Mouse (Mus musculus) stomach, embryonic 16.5 days (tissue): ENCODE data around the gene Zfp800. TPM values are rescaled to one million over a fixed set of nuclear protein-coding genes. Genes with fewer than 3 reads are reported as not detected.
A peak's percentile ranks its signal among the peaks of the same experiment; 100 is the strongest.

Experiments used
- ATAC-seq: fragments of 200-750 bp; cut with Nextera tagmentation; 2 replicates; pipeline ENCODE4 v1.8.0; 2017; ENCODE audit warnings: moderate number of reproducible peaks, moderate TSS enrichment; ENCODE audit not compliant: insufficient read depth, low FRiP score
- H3K27ac ChIP-seq: fragments of 300-500 bp; sonication (generic); 2 replicates; pipeline ENCODE4 v1.5.1; 2014; ENCODE audit warnings: low read length
- H3K27me3 ChIP-seq: fragments of 300-500 bp; sonication (generic); 2 replicates; pipeline ENCODE4 v1.6.1; 2014; ENCODE audit warnings: low read length, control low read depth, mixed read lengths; ENCODE audit not compliant: control insufficient read depth, insufficient read depth
- H3K36me3 ChIP-seq: fragments of 300-500 bp; sonication (generic); 2 replicates; pipeline ENCODE4 v1.6.1; 2014; ENCODE audit warnings: low read length; ENCODE audit not compliant: control insufficient read depth, insufficient read depth
- H3K4me1 ChIP-seq: fragments of 300-500 bp; sonication (generic); 2 replicates; pipeline ENCODE4 v1.6.1; 2014; ENCODE audit warnings: low read length, control low read depth, mixed read lengths; ENCODE audit not compliant: control insufficient read depth, insufficient read depth
- H3K4me2 ChIP-seq: fragments of 300-500 bp; sonication (generic); 2 replicates; pipeline ENCODE4 v1.6.1; 2014; ENCODE audit warnings: low read depth, low read length, mixed read lengths
- H3K4me3 ChIP-seq: fragments of 300-500 bp; sonication (generic); replicated peaks from 2 replicates; pipeline ENCODE4 v1.5.1; 2014; ENCODE audit warnings: mild to moderate bottlenecking, low read length
- H3K9ac ChIP-seq: fragments of 300-500 bp; sonication (generic); 2 replicates; pipeline ENCODE4 v1.6.1; 2014; ENCODE audit warnings: low read length
- H3K9me3 ChIP-seq: fragments of 300-500 bp; sonication (generic); replicated peaks from 2 replicates; pipeline ENCODE4 v1.6.1; 2016; ENCODE audit warnings: low read length, control low read depth; ENCODE audit not compliant: control insufficient read depth
- WGBS: fragments of 180-500 bp; shearing (Covaris S2); extraction: QIAGEN DNeasy Blood & Tissue Kit; methylation state at CpG from one replicate; pipeline ENCODE4 v1.1.7; 2014; 5-methylcytosine and 5-hydroxymethylcytosine counted together
- polyA plus RNA-seq: library from polyadenylated mRNA; unstranded; fragments of >200 nt; fragmentation: Nextera tagmentation; extraction: Ambion mirVana; gene quantifications from 2 replicates; pipeline ENCODE4 v1.2.1, GENCODE M21; 2015

The Zfp800 gene
- polyA plus RNA-seq, 1 experiment from 2014 or later = 17.6 TPM

- peak; percentile 74 for ATAC-seq
- Histone ChIP-seq H3K27me3 (no peaks in the 10 kb centered on the region), H3K4me1 (peaks cover 26% of the 10 kb centered on the region), H3K4me3 (peak within 1 kb of the TSS; percentile 72), H3K27ac (peak within 1 kb of the TSS; percentile 77), H3K9me3 (no peaks in the 10 kb centered on the region), H3K36me3 (peaks cover 13% of the 10 kb centered on the region), H3K9ac (peak within 1 kb of the TSS; percentile 95), H3K4me2 (peak within 1 kb of the TSS; percentile 70)
- WGBS = under 1% methylated on average over 36 of the region's 42 CpGs
Measured at GRCm38 (mm10) chr6:28423313-28423712, 25.5 kb upstream of the Zfp800 start, which contains the start of gene Arf5. Arf5 (plus strand) TSS chr6:28423560.

- Histone ChIP-seq H3K4me2 (peak overlapping the region; percentile 41), H3K27ac (peak overlapping the region; percentile 77; the same call in 1 of the 2 replicates), H3K9ac (no peak overlapping the region), H3K4me1 (peaks cover 26% of the 10 kb centered on the region), H3K27me3 (no peaks in the 10 kb centered on the region), H3K4me3 (peak overlapping the region; percentile 72), H3K36me3 (peaks cover 19% of the 10 kb centered on the region), H3K9me3 (no peaks in the 10 kb centered on the region)
- ATAC-seq = no peak
- WGBS = 66% methylated on average over 15 of the region's 15 CpGs
Measured at GRCm38 (mm10) chr6:28422651-28423290, 25.0 kb upstream of the Zfp800 start.

GRCm38 (mm10) chr6:28421469-28422000, 23.7 kb upstream of the Zfp800 start:
- H3K9me3 ChIP-seq = no peaks in the 10 kb centered on the region
- H3K9ac ChIP-seq = peak overlapping the region; percentile 91
- H3K4me3 ChIP-seq = peak overlapping the region; percentile 90
- peak overlapping the region; percentile 92 for H3K4me2 ChIP-seq
- under 1% methylated on average over 27 of the region's 27 CpGs for WGBS
- peaks cover 19% of the 10 kb centered on the region for H3K36me3 ChIP-seq
- H3K27me3 ChIP-seq = no peaks in the 10 kb centered on the region
- peak overlapping the region; percentile 77 for H3K27ac ChIP-seq
- peak; percentile 95 for ATAC-seq
- peaks cover 26% of the 10 kb centered on the region for H3K4me1 ChIP-seq

- H3K27ac ChIP-seq = peak overlapping the region; percentile 77
- peak overlapping the region; percentile 92 for H3K4me2 ChIP-seq
- 14% methylated on average over 13 of the region's 13 CpGs for WGBS
Measured at GRCm38 (mm10) chr6:28420865-28421264, 23.1 kb upstream of the Zfp800 start.

GRCm38 (mm10) chr6:28420361-28420760, 22.6 kb upstream of the Zfp800 start:
- Histone ChIP-seq H3K27ac (no peak overlapping the region), H3K9ac (peak overlapping the region; percentile 91), H3K27me3 (no peaks in the 10 kb centered on the region), H3K4me1 (peaks cover 26% of the 10 kb centered on the region), H3K9me3 (no peaks in the 10 kb centered on the region), H3K4me3 (peak overlapping the region; percentile 90), H3K36me3 (peaks cover 25% of the 10 kb centered on the region), H3K4me2 (peak overlapping the region; percentile 92)
- WGBS = 70% methylated on average over 17 of the region's 17 CpGs
- ATAC-seq = no peak

More at GRCm38 (mm10) chr6:28420865-28421264, 23.1 kb upstream of the Zfp800 start:
- Histone ChIP-seq H3K27me3 (no peaks in the 10 kb centered on the region), H3K4me1 (peaks cover 26% of the 10 kb centered on the region), H3K9ac (peak overlapping the region; percentile 91), H3K9me3 (no peaks in the 10 kb centered on the region), H3K4me3 (peak overlapping the region; percentile 90), H3K36me3 (peaks cover 20% of the 10 kb centered on the region)
- ATAC-seq = no peak

GRCm38 (mm10) chr6:28419673-28420072, 21.9 kb upstream of the Zfp800 start:
- Histone ChIP-seq H3K27ac (no peak overlapping the region), H3K4me2 (peak overlapping the region; percentile 92), H3K9ac (no peak overlapping the region), H3K4me3 (peak overlapping the region; percentile 90; the same call in 1 of the 2 replicates), H3K27me3 (no peaks in the 10 kb centered on the region), H3K9me3 (no peaks in the 10 kb centered on the region), H3K36me3 (peaks cover 27% of the 10 kb centered on the region), H3K4me1 (peaks cover 24% of the 10 kb centered on the region)
- ATAC-seq = no peak
- 68% methylated on average over 2 of the region's 2 CpGs for WGBS

GRCm38 (mm10) chr6:28418449-28418848, 20.6 kb upstream of the Zfp800 start:
- H3K27ac ChIP-seq = no peak overlapping the region
- H3K4me3 ChIP-seq = no peak overlapping the region
- ATAC-seq = no peak
- WGBS = 80% methylated on average over 14 of the region's 14 CpGs
- H3K9ac ChIP-seq = no peak overlapping the region
- peaks cover 27% of the 10 kb centered on the region for H3K36me3 ChIP-seq
- H3K4me1 ChIP-seq = peaks cover 19% of the 10 kb centered on the region
- H3K4me2 ChIP-seq = no peak overlapping the region
- no peaks in the 10 kb centered on the region for H3K9me3 ChIP-seq
- no peaks in the 10 kb centered on the region for H3K27me3 ChIP-seq

GRCm38 (mm10) chr6:28416981-28417380, 19.2 kb upstream of the Zfp800 start:
- H3K27me3 ChIP-seq = no peaks in the 10 kb centered on the region
- no peak overlapping the region for H3K9ac ChIP-seq
- no peak for ATAC-seq
- H3K27ac ChIP-seq = no peak overlapping the region
- no peaks in the 10 kb centered on the region for H3K9me3 ChIP-seq
- 63% methylated on average over 4 of the region's 4 CpGs for WGBS
- no peak overlapping the region for H3K4me2 ChIP-seq
- peaks cover 15% of the 10 kb centered on the region for H3K4me1 ChIP-seq
- H3K36me3 ChIP-seq = peaks cover 27% of the 10 kb centered on the region
- no peak overlapping the region for H3K4me3 ChIP-seq

GRCm38 (mm10) chr6:28411236-28411635, 13.4 kb upstream of the Zfp800 start:
- Histone ChIP-seq H3K9me3 (no peaks in the 10 kb centered on the region), H3K27me3 (no peaks in the 10 kb centered on the region), H3K4me2 (no peak overlapping the region), H3K9ac (no peak overlapping the region), H3K36me3 (peaks cover 8% of the 10 kb centered on the region; the same call in 1 of the 2 replicates), H3K27ac (no peak overlapping the region), H3K4me3 (no peak overlapping the region), H3K4me1 (no peaks in the 10 kb centered on the region)
- 66% methylated on average over 2 of the region's 2 CpGs for WGBS
- no peak for ATAC-seq
